Mouse (Mus musculus) ES-Bruce4 (cell line): ENCODE results near the gene Kcnn4.

Experiments used
- CTCF ChIP-seq: IDR thresholded peaks from one replicate; pipeline ENCODE4 v1.8.1; 2011; ENCODE audit warnings: low read depth, low read length
- EP300 ChIP-seq: IDR thresholded peaks from 2 replicates; pipeline ENCODE4 v1.6.1; 2011; ENCODE audit warnings: low read depth, low read length; ENCODE audit not compliant: insufficient read depth
- POLR2A ChIP-seq: IDR thresholded peaks from one replicate; pipeline ENCODE4 v1.8.1; 2011; ENCODE audit warnings: low read length; ENCODE audit not compliant: insufficient read depth

DNA sequence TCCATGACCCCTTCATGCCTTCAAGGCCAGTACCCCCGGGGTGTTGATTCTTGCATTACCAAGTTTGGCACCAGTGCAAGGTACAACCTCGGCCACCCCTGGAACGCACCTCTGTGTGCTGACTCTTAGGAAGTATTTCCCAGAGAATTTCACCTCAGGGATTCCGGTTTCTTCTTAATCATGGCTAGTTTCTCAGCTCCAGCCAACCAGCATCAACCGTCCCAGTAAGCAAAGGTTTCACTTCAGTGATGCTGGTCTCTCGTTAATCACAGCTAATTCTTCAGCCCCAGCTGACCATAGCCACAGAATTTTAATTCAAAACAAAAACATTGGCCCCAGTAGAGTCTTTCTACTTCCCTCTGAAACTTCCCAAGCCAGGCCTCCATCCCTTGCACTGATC is 40.1 kb downstream of the Kcnn4 start:
- TF ChIP-seq POLR2A (no peak), CTCF (no peak), EP300 (no peak)
